Mouse (Mus musculus) right cerebral cortex, adult 2 months (tissue): ENCODE data around the gene Aqp6.
A peak's percentile ranks its signal among the peaks of the same experiment; 100 is the strongest.

ENCODE experiments used
- DNase-seq, 2 experiments: peaks; one replicate each; pipeline ENCODE4 v3.0.0; 2021 to 2022; ENCODE audit warnings: low spot score in 2 of 2

Gene Aqp6

DNA sequence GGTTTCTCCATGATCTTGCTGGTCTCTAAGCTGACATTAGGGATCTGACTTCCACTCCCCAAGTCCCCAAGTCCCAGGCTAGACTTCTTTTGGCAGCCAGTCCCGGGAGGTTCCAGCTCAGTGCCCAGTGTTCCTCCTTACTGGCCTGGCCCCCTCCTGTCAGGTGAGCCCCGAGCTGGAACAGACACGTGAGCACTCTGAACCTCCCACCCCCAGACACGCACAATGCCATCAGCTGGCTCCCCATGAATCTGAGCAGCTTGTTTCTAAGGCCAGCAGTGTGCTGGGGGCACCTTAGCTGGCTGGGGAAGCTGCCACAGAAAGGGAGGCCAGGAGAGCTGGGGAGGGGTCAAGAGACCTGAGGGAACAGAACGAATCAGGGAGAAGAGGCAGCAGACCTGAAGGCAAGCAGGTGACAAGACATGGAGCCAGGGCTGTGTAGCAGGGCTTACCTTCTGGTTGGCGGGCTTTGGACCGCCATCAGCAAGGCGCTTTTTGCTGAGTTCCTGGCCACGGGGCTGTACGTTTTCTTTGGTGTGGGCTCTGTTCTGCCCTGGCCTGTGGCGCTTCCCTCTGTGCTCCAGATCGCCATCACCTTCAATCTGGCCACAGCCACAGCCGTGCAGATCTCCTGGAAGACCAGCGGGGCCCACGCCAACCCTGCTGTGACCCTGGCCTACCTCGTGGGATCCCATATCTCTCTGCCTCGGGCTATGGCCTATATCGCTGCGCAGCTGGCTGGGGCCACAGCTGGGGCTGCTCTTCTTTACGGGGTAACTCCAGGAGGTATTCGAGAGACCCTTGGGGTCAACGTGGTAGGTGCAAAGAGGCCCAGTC is at the start of gene Aqp6:
Aqp6 (plus strand) TSS at position 415 of the 837 bp plus-strand sequence.
- DNase-seq = no peak

DNA sequence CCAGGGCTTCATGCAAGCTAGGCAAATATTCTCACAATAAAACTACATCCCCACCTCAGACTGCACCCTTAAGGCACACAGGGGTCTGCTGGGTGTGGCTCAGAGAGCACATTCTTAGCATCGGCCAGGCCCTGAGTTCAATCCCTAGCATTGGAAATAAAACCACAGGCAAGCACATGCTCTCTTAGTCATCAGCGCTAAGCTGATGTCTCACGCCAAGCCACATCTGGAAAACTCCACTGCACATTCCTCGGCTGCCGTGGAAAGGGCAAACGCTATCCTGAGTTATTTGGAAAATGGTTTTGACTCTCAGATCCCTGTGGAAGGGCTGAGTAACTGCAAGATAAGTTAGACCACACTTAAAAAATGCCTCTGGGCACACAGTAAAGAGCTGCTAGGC is 47.4 kb upstream of the Aqp6 start:
- DNase-seq = no peak

- no peak for DNase-seq
These were observed 42.3 kb upstream of the Aqp6 start for GRCm38 (mm10) chr15:99558947-99559346.

DNA sequence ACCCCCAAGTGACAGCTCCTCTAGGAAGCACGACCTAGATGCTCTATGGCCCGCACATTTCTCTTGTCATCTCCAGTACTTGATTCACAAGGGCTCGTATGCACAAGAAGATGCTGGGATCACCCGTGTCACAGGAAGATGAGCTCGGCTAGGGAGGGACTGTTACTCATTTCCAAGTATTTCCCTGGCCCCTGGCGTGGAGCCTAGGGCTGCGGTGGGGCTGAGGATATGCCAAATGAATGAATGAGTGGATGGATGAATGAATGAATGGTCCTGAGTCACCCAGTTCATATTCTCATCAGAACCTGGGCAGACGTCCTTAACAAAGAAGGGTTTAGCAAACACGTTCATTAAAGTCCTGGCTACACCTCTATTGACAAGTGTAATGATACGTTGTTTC is 41.0 kb upstream of the Aqp6 start:
- DNase-seq = no peak

GRCm38 (mm10) chr15:99567371-99567770 is 33.8 kb upstream of the Aqp6 start:
- DNase-seq = no peak

DNA sequence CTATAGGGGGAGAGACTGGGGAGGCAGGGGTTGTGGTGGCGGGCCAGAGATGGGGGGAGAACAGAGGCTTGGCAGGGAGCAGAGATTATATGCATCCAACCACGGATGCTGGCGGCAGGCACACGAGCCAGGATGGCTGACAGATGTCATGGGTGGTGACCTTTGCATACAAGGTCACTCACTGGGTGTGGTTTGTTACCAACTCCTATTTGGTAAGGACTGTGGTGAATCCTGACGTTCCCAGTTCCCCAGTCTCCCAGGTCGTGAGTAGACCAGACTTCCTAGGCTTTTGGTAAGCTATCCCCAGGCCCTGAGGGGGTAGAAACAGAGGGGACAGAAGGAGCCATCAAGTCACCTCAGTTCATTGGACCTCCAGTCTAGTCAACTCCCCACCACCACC is 32.5 kb upstream of the Aqp6 start:
- DNase-seq = no peak

- DNase-seq = peak; percentile 21 to 35
These were observed 32.1 kb upstream of the Aqp6 start for GRCm38 (mm10) chr15:99569123-99569522.

DNA sequence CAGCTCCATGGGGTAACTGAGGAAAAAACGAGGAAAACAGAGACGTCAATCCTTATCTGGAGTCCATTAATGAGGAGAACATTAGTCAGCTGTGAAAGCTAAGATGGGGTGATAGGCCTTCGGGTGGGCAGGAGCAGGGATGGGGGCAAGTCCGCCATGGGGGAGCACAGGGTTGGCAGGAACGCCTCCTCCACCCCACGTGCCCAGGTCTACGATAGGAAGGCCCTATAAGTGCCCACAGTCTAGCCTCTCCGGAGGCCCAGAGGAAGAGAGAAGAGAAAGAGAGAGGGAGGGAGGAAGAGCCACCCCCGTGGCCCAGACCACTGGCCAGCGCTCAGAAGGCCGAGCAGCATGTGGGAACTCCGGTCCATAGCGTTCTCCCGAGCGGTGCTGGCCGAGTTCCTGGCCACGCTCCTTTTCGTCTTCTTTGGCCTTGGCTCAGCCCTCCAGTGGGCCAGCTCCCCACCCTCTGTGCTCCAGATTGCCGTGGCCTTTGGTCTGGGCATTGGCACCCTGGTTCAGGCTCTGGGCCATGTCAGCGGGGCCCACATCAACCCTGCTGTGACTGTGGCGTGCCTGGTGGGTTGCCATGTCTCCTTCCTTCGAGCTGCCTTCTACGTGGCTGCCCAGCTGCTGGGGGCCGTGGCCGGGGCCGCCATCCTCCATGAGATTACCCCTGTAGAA is 22.3 kb upstream of the Aqp6 start, which contains the start of gene Aqp2:
Aqp2 (plus strand) TSS at position 254 of the 684 bp plus-strand sequence.
- DNase-seq = no peak

GRCm38 (mm10) chr15:99583463-99584344 is 17.5 kb upstream of the Aqp6 start:
- no peak for DNase-seq

- no peak for DNase-seq
These were observed 16.6 kb upstream of the Aqp6 start for GRCm38 (mm10) chr15:99584407-99585202.

- no peak for DNase-seq
These were observed 15.5 kb upstream of the Aqp6 start for GRCm38 (mm10) chr15:99585741-99586140.

DNA sequence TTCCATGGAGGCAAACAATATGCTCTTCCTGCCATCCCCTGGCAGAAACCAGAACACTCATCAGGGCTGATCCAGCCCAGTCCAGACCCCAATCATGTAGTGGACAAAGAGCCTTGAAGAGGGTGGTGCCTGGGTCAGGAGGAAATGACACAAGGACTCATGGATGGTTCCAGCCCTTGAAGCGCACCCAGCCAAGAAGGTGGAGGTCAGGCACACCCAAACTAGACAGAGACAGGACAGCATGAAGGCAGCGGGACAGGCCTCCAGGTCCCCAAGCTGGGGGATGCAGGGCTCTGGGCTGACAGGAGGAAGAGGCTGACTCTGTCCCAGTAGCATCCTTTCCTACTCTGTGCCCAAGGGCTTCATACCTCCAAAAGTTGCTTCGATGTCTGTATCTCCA is 14.7 kb upstream of the Aqp6 start:
- DNase-seq = no peak

- DNase-seq = no peak
These were observed 12.0 kb upstream of the Aqp6 start for GRCm38 (mm10) chr15:99589237-99589636.

GRCm38 (mm10) chr15:99589704-99590103 is 11.5 kb upstream of the Aqp6 start:
- DNase-seq = no peak

DNA sequence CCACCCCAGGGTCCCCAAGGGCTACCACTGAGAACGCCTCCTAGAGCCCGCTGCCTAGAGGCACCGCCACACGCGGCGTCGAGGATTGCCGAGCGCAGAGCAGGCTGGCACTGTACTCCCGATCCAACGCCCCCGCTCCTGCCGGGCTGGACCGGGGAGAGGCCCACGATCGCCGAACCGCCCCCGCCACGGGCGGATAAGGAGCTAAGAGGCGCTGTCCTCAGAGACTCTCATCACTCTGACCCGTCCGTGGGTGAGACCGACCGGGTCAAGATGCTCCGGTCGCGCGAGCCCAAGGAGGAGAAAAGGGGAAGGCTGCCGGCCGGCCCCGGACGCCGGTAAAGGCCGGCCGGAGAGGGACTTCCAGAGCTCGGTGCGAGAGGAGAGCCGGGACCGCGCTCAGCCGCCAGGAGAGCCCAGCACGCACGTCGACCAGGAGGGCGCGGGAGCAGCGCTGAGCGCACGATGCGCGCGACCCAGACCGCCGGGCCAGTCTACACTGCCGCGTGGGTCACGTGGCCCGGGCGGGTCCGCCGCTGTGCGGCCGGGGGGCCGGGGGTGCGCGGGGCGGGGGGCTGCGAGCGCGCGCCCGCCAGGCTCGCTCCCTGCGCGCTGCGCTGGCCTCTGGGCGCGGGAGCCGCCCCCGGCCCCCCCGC is 10.6 kb upstream of the Aqp6 start, which contains the start of gene Aqp5:
Aqp5 (plus strand) TSS at position 354 of the 656 bp plus-strand sequence.
- no peak for DNase-seq

- no peak for DNase-seq
These were observed 9.0 kb upstream of the Aqp6 start for GRCm38 (mm10) chr15:99592177-99592576.

DNA sequence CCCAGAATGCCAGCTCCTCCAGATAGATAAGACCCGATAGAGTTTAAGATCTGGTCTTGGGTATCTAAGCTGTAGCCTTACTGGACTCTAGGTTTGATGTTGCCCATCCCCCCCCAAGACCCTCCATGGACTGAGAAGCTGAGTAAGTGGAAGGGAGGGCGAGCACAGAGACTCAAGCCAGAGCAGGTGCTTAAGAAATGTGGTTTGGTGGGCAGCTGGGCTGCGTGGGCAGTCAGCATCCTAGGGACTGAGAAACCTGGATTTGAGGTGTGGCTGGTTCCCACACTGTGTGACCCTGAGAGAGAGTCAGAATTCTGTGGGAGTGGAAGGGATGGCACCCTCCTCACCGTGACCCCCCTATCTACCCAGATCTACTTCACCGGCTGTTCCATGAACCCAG is 8.3 kb upstream of the Aqp6 start:
- DNase-seq = no peak

GRCm38 (mm10) chr15:99594951-99595350 is 6.2 kb upstream of the Aqp6 start:
- no peak for DNase-seq

DNA sequence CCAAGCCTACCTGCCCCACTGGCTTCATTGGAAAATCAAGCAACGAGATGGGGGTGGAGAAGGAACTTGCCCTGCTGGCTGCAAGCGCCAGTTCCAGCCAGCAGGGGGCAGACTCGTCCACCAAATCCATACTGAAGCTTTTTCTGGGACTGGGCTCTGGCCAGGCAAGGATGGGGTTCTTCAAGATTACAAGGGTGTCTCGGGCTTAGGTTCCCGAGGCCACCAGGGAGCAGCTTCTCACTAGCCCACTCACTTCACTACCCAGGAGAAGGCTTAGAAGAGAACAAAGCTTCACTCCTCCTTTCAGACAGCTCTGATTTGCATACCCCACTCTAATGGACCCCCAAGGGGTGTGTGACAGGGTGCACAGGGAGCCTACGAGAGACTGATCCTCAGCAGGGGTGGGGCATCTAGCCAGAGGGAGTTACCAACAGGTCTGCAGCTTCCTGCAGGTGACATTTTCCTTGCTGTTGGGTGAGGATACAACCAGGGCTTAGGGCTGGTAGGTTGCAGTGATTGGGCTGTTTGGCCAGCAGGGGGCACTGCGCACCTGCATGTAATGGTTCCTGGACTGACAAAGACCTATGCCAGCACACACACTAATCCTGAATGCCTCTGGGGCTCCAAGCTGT is 5.0 kb upstream of the Aqp6 start:
- DNase-seq = peak; percentile 89 to 91

GRCm38 (mm10) chr15:99596841-99597240 is 4.4 kb upstream of the Aqp6 start:
- peak in 1 of 2 experiments; percentile 25 for DNase-seq
